Mouse (Mus musculus) CH12.LX (cell line): Measurements from ENCODE around the gene 1700122O11Rik.

Source experiments
- CTCF ChIP-seq, 2 experiments: IDR thresholded peaks in 1 of 2; conservative IDR thresholded peaks in 1 of 2; 2 replicates each; pipeline ENCODE4 v1.5.1; 2011 to 2012; ENCODE audit warnings: low read depth in 2 of 2, low read length in 2 of 2, improper control_type of control experiment in 1 of 2, inconsistent platforms in 1 of 2, mild to moderate bottlenecking in 1 of 2, moderate library complexity in 1 of 2
- EP300 ChIP-seq: IDR thresholded peaks from 2 replicates; pipeline ENCODE4 v1.6.1; 2011; ENCODE audit warnings: low read length, improper control_type of control experiment
- ETS1 ChIP-seq: conservative IDR thresholded peaks from 2 replicates; pipeline ENCODE4 v1.6.1; 2012; ENCODE audit warnings: low read depth, mild to moderate bottlenecking, inconsistent platforms, low read length, improper control_type of control experiment, moderate library complexity
- GABPA ChIP-seq: IDR thresholded peaks from 2 replicates; pipeline ENCODE4 v1.6.1; 2012; ENCODE audit warnings: low read depth, low read length, improper control_type of control experiment, inconsistent platforms; ENCODE audit not compliant: insufficient replicate concordance
- HCFC1 ChIP-seq: IDR thresholded peaks from 2 replicates; pipeline ENCODE4 v1.6.1; 2012; ENCODE audit warnings: low read depth, mild to moderate bottlenecking, inconsistent platforms, low read length, improper control_type of control experiment
- IRF4 ChIP-seq: IDR thresholded peaks from 2 replicates; pipeline ENCODE4 v1.6.1; 2014; ENCODE audit warnings: low read depth, mild to moderate bottlenecking, inconsistent platforms, low read length, improper control_type of control experiment
- MAFK ChIP-seq: IDR thresholded peaks from 2 replicates; pipeline ENCODE4 v1.6.1; 2011; ENCODE audit warnings: low read length, improper control_type of control experiment; ENCODE audit not compliant: insufficient replicate concordance
- MYC ChIP-seq: IDR thresholded peaks from 2 replicates; pipeline ENCODE4 v1.6.1; 2011; ENCODE audit warnings: low read depth, mild to moderate bottlenecking, improper control_type of control experiment, low read length
- POLR2A ChIP-seq: IDR thresholded peaks from 2 replicates; pipeline ENCODE4 v1.6.1; 2011; ENCODE audit warnings: low read depth, mild to moderate bottlenecking, improper control_type of control experiment, low read length
- RCOR1 ChIP-seq: conservative IDR thresholded peaks from 2 replicates; pipeline ENCODE4 v1.6.1; 2012; ENCODE audit warnings: low read depth, mild to moderate bottlenecking, inconsistent platforms, low read length, improper control_type of control experiment
- TCF12 ChIP-seq: IDR thresholded peaks from 2 replicates; pipeline ENCODE4 v1.6.1; 2014; ENCODE audit warnings: low read depth, mild to moderate bottlenecking, inconsistent platforms, low read length, improper control_type of control experiment
- USF2 ChIP-seq: conservative IDR thresholded peaks from 2 replicates; pipeline ENCODE4 v1.6.1; 2011; ENCODE audit warnings: low read depth, low read length, improper control_type of control experiment
- ZNF384 ChIP-seq: IDR thresholded peaks from 2 replicates; pipeline ENCODE4 v1.6.1; 2012; ENCODE audit warnings: low read depth, low read length, improper control_type of control experiment, inconsistent platforms

DNA sequence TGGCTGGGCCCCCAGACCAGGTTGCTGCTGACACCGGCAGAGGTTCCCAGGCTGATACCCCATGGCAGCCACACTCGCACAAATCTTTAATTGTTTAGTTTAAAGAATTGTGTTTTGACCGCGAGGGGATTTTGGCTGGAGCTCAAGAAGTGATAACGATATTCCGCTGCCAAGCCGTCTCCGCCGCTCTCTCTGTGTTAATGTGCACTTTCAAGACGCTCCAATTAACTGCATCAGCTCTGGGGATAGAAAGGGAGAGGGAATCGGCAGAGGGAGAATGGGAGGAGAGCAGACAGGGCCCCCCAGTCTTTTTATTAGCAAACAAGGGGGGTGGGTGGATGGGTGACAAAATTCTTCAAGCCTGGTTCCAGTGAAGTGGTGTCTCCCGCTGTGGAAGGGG, 8.9 kb downstream of the 1700122O11Rik start:
- TF ChIP-seq EP300: no peak
- no peak for TF ChIP-seq GABPA
- no peak for TF ChIP-seq CTCF (conservative IDR thresholded peaks at IDR 0.05 in 1 of 2, IDR thresholded peaks at IDR 0.05 in 1 of 2; ENCODE audit: low read depth in 2 of 2, low read length in 2 of 2)
- no peak for TF ChIP-seq POLR2A
- TF ChIP-seq TCF12: no peak
- TF ChIP-seq MAFK: no peak
- no peak for TF ChIP-seq ZNF384
- no peak for TF ChIP-seq USF2
- TF ChIP-seq HCFC1: no peak
- no peak for TF ChIP-seq ETS1
- TF ChIP-seq MYC: no peak
- no peak for TF ChIP-seq RCOR1
- TF ChIP-seq IRF4: no peak
